Mouse (Mus musculus) heart, adult 18-20 months (tissue): ENCODE data around the gene Lrrfip2. TPM values are rescaled to one million over a fixed set of nuclear protein-coding genes. Genes with fewer than 3 reads are reported as not detected.

Experiments used
- DNase-seq, 2 experiments: peaks; one replicate each; pipeline ENCODE4 v3.0.0; 2021 to 2022; ENCODE audit warnings: mixed read lengths in 1 of 2
- total RNA-seq, 2 experiments: library from RNA; stranded (reverse); gene quantifications; 2 replicates each; pipeline ENCODE4 v1.2.3; 2021

Lrrfip2 gene
- total RNA-seq, 2 experiments from 2014 or later, result 87.3 to 89.0 TPM

DNA sequence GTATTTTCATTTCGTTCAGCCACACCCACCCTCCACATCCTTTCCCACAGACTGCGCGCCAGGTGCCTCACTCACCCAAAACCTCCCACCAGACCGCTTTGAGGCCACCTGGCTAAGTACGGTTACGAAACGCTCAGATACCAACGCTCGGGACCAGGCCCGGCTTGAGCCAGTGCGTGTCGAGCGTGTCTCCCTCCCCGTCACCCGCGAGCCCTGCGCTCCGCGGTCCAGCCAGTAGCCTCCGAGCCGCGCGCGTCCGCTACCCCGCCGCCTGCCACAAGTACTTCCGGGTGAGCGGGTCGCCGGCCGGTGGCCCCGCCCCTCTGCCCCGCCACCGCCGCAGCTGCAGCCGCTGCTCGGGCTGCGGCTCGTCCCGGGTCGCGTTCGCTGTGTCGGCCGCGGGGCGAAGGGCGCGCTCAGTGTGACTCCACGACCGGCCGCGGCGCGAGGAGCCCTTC lies 431 bp downstream of the Lrrfip2 start:
- peak; percentile 92 for DNase-seq

DNA sequence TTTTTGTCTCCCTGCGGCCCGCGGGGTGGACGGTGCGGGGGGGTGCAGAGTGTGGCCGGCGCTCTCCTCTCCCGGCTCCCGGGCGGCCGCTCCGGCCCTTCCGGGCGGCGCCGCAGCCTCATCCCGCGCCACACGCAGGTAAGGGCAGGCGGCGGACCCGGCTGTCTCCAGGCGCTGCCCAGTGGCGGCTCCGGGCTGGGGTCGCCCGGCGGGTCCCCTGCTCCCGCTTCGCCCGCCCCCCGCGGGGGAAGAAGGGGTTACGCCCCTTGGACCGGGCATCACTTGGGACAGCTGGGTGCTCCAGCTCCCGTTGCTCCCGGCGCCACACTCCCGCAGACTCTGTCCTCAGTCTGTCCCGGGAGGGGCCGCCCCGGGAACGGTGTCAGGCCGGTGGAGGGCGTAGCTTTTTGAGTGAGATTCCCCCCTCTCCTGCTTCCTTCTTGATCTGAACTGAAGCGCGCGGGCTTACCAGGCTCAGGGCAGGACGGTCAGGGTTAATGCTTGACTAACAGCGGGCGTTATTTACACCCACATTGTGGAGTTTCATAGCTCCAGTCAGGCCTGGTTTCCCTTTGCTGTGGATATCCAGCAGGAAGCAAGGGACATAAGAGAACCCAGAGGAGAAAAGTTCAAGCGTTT lies 979 bp downstream of the Lrrfip2 start:
- peak; percentile 60 to 76 for DNase-seq

DNA sequence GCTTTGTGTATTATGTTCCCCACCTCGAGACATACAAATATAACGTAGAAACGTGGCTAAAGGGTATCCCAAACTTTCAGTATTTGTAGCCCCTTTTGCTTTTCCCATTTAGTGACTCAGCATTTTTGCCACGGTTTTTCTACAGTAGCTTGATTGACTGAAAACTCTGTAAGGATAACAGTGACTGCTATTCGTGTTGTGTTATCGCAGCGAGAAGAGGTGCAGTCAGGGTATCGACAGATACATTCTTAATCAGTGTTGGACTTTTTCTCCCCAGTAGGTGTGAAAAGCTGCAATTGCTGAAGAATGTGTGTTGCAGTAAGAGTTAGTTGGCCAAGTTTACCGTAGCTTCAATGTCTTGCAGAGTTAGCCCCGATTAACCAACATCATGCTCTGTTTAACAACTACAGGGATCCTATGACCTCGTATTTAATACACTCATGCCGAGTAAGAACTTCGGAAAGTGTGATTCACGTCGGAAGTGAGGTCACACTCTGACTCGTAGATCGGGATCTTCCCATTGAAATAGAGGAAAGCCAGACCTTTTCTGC lies 1.6 kb downstream of the Lrrfip2 start:
- DNase-seq, result peak; percentile 65 to 67

DNA sequence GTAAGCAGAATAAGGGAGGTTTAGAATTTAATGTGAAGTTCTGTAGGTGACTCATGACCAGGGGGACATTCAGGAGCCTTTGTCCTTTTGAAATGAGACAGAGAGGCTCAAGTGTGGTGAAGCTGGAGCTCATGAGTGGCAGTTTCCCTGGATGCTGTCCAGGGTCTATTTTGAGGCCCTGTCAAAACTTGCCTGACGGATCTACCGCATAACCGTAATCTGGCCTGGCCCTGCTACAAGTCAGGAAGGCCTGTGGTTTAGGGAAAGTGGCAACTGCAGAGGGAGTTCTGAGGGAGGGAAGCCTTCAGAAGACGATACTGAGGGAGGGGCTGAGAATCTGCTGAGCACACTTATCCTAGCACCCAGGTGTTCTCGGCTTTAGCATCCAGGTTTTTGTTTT lies 5.1 kb downstream of the Lrrfip2 start:
- DNase-seq, result peak; percentile 77 to 86

DNA sequence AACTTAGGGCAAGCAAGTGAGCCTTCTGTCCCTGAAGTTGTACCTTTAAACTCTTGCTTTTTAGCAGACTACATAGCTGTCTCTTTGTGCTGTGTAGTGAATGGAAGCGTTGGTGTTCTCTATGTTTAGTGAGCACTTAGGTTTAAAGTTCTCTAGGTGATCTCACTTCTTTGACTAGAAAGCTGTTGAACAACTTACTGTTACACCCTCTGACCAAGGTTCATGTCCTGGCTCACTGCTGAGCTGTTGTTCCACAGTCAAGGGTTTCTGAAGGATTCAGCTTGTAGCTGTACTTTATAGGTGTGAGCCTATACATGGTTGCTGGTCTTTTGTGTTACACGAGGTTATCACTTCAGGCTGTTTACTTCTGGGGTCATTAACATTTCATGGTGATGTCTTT lies 5.9 kb downstream of the Lrrfip2 start:
- DNase-seq, result no peak

DNA sequence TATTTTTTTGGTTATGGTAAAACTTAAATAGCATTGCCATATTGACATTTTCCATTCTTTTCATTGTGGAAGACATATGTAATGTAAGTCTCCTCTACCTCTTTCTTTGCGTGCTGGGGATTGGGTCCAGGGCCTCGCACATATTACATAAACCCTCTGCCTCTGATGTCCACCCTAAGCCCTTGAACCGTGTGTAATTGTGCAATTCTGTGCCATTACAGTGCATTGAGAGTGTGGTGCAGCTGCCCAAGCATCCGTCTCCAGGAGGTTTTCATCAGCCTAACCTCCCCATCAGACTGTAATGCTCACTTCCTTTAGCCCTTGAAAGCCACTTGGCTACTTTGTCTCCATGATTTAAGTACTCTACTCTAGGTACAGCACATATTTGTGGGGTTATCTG lies 7.0 kb downstream of the Lrrfip2 start:
- no peak for DNase-seq

DNA sequence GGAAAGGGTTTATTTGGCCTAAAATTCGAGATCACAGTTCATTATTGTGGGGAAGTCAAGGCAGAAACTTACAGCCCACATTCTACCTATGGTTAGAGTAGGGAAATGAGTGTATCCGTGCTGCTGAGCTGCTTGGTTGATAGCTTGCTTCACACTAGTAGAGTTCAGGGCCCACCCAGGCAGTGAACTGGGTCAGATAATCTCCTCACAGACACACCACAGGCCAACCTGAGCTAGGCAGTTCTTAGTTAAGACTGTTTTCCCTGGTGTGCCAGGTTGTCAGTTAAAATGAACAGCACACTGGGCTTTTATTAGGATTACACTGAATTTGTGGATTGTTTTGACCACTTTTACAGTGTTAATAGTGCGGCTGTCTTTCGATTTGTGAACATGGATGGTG lies 9.3 kb downstream of the Lrrfip2 start:
- no peak for DNase-seq

DNA sequence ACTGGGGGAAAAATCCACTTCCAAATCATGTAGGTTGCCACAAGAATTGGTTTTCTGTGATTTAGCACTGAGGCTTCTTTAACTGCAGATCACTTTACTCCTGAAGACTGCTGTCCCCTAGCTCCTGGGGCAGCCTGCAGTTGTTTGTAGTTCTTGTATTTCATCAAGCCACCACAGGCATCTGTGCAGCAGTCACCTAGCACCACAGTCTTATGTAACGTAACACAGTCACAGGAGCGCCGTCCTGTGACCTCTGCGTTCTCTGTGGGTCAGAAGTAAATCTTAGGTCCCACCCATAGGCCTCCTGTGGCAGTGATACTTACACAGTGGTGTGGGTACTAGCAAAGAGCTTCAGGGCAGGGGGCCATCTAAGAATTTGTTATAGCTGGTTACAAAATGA lies 10.4 kb downstream of the Lrrfip2 start:
- no peak for DNase-seq

DNA sequence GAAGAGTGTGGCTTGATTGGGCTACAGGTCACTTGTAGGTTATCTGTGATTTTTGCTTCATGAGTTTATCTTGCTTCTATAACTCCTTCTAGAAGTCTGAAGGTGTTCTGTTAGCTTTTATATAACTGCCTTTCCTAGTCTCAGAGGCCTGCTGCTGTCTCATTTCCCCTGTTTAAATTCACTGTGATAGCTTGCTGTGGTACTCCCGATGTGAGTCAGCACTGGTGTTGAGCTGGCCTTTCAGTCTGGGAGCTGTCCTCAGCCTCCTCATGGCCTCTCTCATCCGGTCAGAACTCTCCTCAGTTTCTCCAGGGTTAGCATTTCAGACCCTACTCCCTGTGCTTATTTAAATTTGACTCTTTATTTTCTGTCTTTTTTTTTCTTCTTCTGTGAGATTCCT lies 12.7 kb downstream of the Lrrfip2 start:
- DNase-seq, result no peak

DNA sequence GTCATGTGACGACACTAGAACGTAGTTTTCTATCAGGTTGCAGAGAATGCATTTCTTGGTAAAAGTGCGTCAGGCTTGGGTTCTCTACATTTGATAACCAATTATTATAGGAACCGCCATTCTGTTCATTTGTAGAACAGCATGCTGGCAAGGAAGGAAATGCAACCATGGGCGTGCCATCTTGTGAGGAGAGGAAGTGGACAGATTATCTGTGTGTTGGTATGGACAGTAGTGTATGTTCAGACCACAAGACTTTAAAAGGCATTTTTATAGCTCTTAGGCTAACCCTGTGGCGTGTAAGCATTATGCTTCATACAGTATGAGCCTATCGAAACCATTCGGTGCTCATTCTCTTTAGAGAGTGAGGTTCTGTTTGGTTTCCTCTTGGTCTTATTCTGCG lies 20.8 kb downstream of the Lrrfip2 start:
- DNase-seq, result no peak

DNA sequence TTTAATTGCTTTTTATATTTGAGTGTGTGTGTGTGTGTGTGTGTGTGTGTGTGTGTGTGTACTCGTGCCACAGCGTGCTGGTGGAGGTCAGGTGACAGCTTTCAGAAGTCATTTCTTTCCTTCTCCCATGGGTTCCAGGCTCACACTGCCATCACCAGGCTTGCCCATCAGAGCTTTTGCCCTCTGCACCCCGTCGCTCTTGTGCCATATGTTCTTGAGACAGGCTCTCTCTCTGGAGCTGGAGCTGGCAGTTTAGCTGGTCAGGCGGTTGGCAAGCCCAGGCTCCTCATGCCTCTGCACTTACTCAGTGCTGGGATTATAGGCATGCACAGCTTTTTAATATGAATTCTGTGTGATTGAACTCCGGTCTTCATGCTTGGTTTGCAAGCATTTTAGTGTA lies 25.3 kb downstream of the Lrrfip2 start:
- peak in 1 of 2 experiments; percentile 58 for DNase-seq

DNA sequence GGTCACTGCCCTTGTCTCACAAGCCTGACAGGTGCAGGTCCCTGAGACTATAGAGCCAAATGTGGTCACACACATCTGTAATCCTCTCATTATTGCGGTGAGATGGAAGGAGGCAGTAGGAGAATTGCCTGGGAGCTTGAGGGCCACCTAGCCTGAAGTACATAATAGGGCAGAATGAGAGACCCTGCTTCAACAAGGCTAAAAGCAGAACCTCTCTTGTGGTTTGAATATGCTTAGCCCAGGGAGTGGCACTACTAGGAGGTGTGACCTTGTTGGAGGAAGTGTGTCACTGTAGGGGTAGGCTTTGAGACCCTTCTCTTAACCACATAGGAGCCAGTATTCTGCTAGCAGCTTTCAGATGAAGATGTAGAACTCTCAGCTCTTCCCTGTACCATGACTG lies 26.0 kb downstream of the Lrrfip2 start:
- no peak for DNase-seq

DNA sequence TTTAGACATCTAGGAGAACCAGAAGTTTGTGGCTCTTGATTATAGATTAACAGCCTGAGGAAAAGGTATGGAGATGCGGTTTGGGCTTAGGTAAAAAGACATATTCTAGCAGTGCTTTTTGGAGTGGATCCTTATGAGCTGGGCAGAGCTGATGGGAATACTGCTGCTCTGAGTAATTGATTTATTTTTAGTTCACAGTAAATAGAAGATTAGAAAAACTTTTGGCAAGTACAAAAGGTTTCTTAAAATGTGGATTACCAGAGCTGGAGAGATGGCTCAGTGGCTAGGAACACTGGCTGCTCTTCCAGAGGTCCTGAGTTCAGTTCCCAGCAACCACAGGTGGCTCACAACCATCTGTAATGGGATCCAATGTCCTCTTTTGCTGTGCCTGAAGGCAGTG lies 27.3 kb downstream of the Lrrfip2 start:
- peak; percentile 38 to 46 for DNase-seq

DNA sequence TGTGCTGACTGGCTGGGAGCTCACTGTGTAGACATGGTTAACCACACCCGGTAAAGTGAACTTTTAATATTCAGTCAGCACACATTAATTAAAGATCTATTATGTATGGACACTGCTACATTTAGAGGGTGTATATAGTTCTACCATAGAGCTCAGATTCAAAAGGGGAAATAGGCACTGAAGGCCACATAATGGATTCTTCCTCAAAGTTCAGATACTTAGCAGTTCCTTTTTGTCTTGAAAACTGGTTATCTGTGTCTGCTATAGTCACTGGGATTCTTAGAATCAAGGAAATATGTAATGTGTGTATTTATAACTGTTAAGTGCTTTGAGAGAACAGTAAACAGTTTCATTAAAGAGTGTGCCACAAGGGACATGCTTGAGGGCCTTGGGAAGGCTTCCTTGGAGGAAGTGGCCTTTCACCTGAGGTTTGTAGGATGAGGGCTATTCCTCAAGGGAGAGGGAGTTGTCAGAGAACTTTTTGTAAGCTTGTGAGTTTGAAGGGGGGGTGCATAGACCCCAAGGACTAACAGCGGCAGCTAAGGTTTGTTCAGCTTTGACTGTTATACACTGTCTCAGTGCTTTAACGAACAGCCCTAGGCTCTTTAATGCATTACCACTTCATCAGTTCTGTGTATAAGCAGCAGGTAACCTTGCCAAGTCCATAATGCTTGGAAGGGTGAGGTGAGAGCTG lies 28.3 kb downstream of the Lrrfip2 start:
- no peak for DNase-seq

DNA sequence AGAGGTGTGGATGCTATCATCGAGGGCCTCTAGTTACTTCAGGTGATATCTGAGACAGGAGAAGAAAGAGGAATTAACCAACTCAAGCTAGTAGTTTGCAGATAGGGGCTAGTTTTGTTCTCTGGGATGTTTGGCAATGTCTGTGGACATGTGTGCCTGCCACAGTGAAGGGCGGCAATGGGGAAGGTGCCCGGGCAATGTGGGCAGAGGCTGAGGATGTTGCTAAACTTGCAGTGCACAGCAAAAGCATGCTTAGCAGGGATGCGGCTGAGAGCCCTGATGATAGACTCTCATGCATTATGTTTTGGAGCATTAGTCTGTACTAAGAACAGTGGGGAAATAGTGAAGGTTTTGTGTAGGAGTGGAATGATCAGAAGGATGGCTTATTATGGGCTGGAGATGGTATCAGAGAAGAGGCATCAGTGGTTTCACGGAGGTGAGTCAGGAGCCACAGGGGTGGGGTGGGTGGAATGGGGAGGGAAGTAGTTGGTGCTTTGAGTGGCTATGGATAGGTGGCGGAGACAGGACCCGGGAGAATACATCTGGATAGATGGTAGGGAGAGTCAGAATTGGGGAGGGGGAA lies 28.9 kb downstream of the Lrrfip2 start:
- peak in 1 of 2 experiments; percentile 42 for DNase-seq

DNA sequence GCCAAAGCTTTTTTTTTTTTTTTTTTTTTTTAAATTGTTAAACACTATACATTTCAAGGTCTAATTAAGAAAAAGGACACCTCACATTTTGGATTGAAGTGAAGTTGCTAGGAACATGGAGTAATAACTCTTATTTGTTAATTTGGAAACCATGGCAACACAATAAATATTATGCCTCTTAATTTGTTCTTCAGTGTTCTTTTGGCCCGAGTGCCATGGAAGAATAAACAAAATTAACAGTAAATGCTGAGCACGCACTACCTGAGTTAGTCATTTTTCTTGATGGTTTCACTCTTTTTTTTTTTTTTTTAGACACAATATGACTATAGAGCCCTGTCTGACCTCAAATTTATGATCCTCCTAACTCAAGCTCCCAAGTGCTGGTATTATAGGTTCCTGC lies 30.6 kb downstream of the Lrrfip2 start:
- DNase-seq, result no peak

DNA sequence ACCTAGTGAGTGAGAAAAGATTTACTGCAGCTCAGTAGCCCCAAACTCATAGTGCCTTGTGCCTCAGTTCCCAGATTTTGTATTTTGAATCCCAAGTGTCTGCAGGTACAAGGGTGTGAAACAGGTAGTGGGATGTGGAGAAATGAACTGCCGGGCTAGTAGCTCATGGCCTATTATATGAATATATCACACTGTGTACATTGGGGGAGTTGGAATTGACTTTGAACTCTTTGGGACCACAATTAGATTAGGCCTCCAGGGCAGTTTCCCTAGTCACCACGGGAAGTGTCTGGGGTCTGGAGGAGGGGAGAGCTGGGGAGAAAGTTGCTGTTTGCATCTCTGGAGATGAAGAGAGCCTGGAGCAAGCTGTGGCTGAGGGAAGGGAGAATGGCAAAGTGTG lies 31.0 kb downstream of the Lrrfip2 start:
- DNase-seq, result no peak

DNA sequence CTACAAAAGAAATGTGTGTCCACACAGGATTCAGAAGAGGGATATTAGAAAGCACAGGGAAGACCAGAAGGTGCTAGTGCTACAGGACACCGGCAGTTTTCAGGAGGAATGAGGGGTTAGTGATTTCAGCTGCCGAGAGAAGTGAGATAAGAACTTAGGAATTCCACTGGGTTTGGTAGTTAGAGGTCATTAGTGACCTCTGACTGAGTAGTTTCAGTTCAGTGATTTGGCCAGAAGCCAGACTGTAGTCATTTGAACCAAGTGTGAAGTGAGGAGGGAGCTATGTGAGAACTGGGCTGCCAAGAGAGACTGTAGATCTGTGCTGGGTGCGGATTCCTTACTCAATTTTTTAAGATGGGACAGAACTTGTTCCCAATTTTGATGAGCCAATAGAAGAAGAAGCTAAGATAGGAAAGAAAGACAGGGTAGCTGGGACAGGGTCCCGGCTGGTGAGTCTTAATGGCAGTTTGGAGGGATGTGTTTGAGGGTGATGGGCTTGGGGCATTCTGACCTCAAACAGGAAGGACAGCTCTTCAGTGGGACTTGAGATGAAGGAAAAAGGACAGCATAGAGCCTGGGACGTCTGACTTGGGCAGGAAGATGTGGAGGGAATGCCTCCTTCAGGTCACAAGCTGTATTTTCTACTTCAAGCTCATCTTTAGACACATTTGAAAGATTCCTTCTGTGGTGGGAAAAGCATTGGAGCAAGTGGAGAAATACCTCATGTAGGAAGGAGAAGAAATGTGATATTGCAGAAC lies 32.0 kb downstream of the Lrrfip2 start:
- DNase-seq, result peak; percentile 84 to 90

DNA sequence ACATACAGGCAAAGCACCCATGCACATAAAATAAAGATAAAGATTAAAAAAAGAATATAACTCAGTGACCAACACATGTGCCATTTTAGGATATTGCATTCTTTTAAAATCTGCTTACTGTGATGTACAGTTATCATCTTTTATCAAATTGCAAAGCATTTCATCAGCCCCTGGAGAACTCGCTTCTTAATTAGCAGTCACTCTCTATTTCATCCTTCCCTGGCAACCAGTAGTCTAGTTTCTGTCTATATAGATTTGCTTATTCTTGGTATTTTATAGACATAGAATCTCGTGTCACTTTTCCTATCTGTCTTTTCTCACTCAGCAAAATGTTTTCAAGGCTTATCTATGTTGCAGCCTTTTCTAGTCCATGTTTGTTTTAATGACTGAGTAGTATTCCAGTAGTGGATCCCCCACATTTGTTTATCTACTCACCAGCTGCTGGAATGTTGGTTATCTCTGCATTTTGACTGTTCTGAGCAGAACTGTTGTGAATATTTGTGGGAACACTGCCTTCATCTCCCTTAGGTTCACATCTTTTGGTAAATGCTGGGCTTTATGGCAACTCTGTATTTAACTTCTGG lies 35.0 kb downstream of the Lrrfip2 start:
- DNase-seq, result no peak

DNA sequence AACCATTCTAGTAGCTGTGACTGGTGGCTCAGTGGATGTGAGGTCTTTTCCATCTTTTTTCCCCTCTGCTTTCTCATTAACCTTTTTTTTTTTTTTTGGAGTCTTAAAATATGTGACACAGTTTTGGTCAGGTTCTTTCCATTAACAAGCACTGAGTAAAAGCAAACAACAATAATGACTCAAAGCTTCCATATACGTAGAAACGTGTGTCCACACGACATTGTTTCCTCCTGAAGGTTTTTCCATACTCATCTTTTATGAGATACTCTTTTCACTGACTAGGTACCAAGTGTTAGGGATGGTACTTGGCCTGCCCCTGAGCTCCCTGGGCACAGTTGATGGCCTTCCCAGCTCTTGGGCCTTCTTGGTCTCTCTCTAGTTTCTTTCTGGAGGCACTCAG lies 35.6 kb downstream of the Lrrfip2 start:
- DNase-seq, result no peak

DNA sequence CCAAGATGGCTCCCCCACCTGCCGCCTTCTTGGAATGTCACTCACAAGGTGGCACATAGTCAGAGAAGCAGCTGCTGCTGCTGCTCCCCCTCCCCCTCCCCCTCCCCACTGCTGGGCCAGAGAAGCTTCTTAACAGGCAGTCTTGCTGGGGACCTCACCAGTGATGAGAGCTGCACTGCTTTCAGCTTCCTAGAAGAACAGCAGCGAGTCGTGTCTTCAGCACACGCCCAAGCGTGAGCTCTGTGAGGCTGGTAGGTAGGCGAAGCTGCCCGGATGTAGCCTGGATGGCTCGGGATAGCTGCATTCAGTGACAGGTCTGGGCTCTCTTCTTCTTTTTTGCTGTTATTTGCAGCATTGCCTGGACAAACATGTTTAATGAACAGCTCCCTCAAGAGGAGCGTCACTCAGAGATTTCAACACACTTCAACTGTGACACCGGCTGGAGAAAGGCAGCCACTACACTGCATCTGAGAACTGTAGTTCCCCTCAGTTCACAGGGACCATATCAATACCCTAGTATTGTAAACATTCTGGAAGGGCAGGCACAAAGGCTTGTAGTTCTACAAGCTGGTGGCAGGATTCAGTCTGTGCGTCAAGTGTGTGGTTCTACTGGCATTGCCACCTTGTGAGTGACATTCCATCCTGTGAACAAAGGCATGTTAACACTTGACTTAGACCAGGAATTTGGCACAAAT lies 38.5 kb downstream of the Lrrfip2 start:
- no peak for DNase-seq

DNA sequence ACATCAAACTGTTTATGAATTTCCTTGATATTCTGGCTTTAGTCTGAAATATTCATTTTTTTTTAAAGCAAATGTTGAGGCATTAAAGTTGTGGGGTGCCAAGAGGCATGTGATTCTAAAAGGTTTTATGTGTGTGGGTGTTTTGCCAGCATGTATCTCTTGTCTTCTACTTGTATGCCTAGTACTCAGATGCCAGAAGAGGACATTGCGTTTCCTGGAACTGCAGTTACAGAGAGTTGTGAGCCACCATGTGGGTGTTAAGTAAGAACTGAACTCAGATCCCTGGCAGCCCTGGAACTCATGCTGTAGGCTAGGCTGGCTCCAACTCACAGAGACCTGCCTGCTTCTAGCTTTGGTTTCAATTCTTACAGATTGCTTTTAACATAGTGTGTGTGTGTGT lies 42.2 kb downstream of the Lrrfip2 start:
- DNase-seq, result no peak
